Mouse (Mus musculus) limb, embryonic 14.5 days (tissue): Measurements from ENCODE around the gene Mrpl24. TPM values are rescaled to one million over a fixed set of nuclear protein-coding genes. Genes with fewer than 3 reads are reported as not detected.
A peak's percentile ranks its signal among the peaks of the same experiment; 100 is the strongest.

Experiments
- ATAC-seq: fragments of 200-750 bp; cut with Nextera tagmentation; 2 replicates; pipeline ENCODE4 v1.8.0; 2017; ENCODE audit warnings: low read depth, moderate number of reproducible peaks, moderate TSS enrichment; ENCODE audit not compliant: low FRiP score
- DNase-seq: peaks from one replicate; pipeline ENCODE4 v3.0.0-alpha.2; 2015; ENCODE audit warnings: low spot score
- H3K27ac ChIP-seq: fragments of 300-500 bp; sonication (generic); replicated peaks from 2 replicates; pipeline ENCODE4 v1.5.1; 2014; ENCODE audit warnings: low read depth, mild to moderate bottlenecking, low read length, moderate library complexity, mixed read lengths
- H3K27me3 ChIP-seq: fragments of 300-500 bp; sonication (generic); 2 replicates; pipeline ENCODE4 v1.6.1; 2014; ENCODE audit warnings: low read length, mixed read lengths; ENCODE audit not compliant: control insufficient read depth, insufficient read depth
- H3K36me3 ChIP-seq: fragments of 300-500 bp; sonication (generic); 2 replicates; pipeline ENCODE4 v1.6.1; 2014; ENCODE audit warnings: mild to moderate bottlenecking, low read length, moderate library complexity, mixed read lengths; ENCODE audit not compliant: control insufficient read depth, insufficient read depth
- H3K4me1 ChIP-seq: fragments of 300-500 bp; sonication (generic); 2 replicates; pipeline ENCODE4 v1.6.1; 2014; ENCODE audit warnings: antibody characterized with exemption, low read length, mixed read lengths; ENCODE audit not compliant: control insufficient read depth, insufficient read depth
- H3K4me2 ChIP-seq: fragments of 300-500 bp; sonication (generic); replicated peaks from 2 replicates; pipeline ENCODE4 v1.6.1; 2014; ENCODE audit warnings: low read depth, mild to moderate bottlenecking, low read length, moderate library complexity; ENCODE audit not compliant: severe bottlenecking
- H3K4me3 ChIP-seq: fragments of 300-500 bp; sonication (generic); replicated peaks from 2 replicates; pipeline ENCODE4 v1.5.1; 2014; ENCODE audit warnings: low read length
- H3K9ac ChIP-seq: fragments of 300-500 bp; sonication (generic); 2 replicates; pipeline ENCODE4 v1.6.1; 2014; ENCODE audit warnings: mild to moderate bottlenecking, low read depth, low read length, moderate library complexity; ENCODE audit not compliant: severe bottlenecking
- H3K9me3 ChIP-seq: fragments of 300-500 bp; sonication (generic); 2 replicates; pipeline ENCODE4 v1.6.1; 2016; ENCODE audit warnings: low read length; ENCODE audit not compliant: control insufficient read depth
- POLR2A ChIP-seq: fragments of 200-500 bp; IDR thresholded peaks from 2 replicates; pipeline ENCODE4 v1.8.0; 2012; ENCODE audit warnings: inconsistent platforms, mild to moderate bottlenecking, moderate library complexity, borderline replicate concordance; ENCODE audit not compliant: insufficient read depth, insufficient read length; ENCODE audit errors: extremely low read depth
- WGBS: fragments of 180-500 bp; shearing (Covaris S2); extraction: QIAGEN DNeasy Blood & Tissue Kit; methylation state at CpG from one replicate; pipeline ENCODE4 v1.1.7; 2014; 5-methylcytosine and 5-hydroxymethylcytosine counted together
- polyA plus RNA-seq, 2 experiments: library from polyadenylated mRNA; depleted of rRNA in 1 of 2; stranded (reverse) in 1 of 2; unstranded in 1 of 2; fragments of >200 nt; fragmentation: Nextera tagmentation in 1 of 2; extraction: Ambion mirVana in 1 of 2; gene quantifications; 2 replicates each; pipeline versions ENCODE4 v1.2.1 to v1.2.3; 2012 to 2014

Mrpl24 gene
- polyA plus RNA-seq, 2 experiments: 66.2 to 124 TPM

DNA sequence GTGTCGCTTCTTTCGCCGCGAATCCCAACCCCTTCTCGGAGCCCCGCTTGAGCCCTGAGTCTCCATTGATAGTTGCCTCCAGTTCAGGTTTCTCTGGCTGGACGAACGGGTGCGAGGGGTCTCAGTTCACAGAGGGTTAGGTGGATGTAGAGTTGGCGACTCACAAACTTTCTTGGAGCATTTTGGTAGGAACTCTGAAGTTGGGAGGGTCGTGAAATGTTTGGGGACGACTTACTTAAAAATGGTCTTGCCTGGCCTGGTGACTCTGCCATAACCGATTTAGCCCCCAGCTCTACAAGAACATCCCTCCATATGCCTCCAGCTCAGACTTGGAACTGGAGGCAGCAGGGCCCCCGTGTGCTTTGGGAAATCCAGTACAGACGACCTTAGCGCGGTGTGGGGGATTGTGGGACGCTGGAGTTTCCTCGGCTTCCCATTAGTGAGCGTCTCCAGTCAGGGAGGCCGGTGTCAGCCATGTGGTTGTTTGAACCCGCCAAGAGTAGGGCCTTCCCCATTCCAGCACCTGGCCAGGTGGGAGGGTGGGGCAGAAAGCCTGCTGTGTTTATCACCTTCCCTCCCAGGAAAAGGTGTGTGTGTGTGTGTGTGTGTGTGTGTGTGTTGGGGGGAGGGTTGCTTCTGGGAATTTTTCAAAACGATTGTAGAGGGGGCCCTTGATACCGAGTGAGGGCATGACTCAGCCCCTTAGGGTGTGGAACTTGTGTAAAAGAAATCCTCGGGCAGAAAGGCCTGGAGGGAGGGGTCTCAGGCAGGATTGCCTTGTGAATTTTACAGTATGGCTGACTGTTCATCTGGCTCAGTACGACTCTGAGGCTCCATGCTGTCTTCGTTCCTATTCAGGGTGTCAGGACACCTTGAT, 12.1 kb upstream of the Mrpl24 start:
- TF ChIP-seq POLR2A: peak; percentile 34; the same call in 1 of the 2 replicates
- ATAC-seq: no peak
- Histone ChIP-seq H3K4me3 (peak overlapping the region; percentile 79), H3K27me3 (no peaks in the 10 kb centered on the region), H3K9ac (peak overlapping the region; percentile 90), H3K36me3 (no peaks in the 10 kb centered on the region), H3K9me3 (no peaks in the 10 kb centered on the region), H3K4me1 (peaks cover 34% of the 10 kb centered on the region), H3K4me2 (peak overlapping the region; percentile 74), H3K27ac (peak overlapping the region; percentile 96)
- DNase-seq: peak; percentile 49
- WGBS: under 1% methylated on average over 26 of the region's 27 CpGs

DNA sequence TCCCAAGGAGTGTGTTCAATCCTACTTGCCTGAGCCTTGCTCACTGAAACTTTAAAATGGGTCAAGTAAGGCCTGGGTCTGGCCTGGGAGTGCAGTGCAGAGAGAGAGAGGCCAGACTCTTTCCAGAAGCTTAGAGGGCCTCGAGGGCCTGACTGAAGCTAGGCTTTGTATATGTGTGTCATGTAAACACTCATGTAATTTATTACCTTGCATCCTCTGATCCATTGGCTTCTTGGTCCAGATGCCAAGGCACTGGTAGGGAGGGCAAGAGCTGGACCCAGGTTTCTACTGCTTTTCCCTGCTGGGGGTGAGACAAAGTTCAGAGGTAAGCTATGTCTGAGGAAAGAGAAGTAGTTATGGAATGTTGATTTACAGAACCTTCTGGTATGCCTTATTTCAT, 11.4 kb upstream of the Mrpl24 start:
- peak overlapping the region; percentile 90 for H3K9ac ChIP-seq
- H3K9me3 ChIP-seq: no peaks in the 10 kb centered on the region
- ATAC-seq (no peak), DNase-seq (no peak)
- TF ChIP-seq POLR2A: no peak
- whole genome bisulfite sequencing: 0% methylated on average over 1 of the region's 1 CpGs
- peaks cover under 1% of the 10 kb centered on the region for H3K36me3 ChIP-seq
- peaks cover 34% of the 10 kb centered on the region for H3K4me1 ChIP-seq
- H3K27ac ChIP-seq: peak overlapping the region; percentile 96
- H3K4me2 ChIP-seq: peak overlapping the region; percentile 74
- peak overlapping the region; percentile 79 for H3K4me3 ChIP-seq
- H3K27me3 ChIP-seq: no peaks in the 10 kb centered on the region

DNA sequence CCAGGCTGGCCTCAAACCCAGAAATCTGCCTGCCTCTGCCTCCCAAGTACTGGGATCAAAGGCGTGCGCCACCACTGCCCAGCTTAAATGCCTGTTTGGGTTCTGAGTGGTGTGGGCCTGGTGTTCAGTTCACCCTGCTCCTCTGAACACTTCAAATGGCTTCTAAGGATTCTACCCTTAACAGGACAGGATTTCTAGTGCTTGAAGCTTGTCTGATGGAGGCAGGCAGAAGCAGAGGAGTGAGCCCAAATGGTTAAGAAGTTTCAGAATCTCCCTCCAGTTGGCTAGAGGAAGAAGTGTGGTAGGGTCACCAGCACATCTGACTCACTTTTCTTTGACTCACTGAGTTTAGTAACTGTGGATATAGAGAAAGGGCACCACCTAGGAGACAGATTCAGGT, 9.9 kb upstream of the Mrpl24 start:
- Histone ChIP-seq H3K36me3 (peaks cover 15% of the 10 kb centered on the region), H3K9ac (no peak overlapping the region)
- WGBS: 80% methylated on average over 2 of the region's 2 CpGs

DNA sequence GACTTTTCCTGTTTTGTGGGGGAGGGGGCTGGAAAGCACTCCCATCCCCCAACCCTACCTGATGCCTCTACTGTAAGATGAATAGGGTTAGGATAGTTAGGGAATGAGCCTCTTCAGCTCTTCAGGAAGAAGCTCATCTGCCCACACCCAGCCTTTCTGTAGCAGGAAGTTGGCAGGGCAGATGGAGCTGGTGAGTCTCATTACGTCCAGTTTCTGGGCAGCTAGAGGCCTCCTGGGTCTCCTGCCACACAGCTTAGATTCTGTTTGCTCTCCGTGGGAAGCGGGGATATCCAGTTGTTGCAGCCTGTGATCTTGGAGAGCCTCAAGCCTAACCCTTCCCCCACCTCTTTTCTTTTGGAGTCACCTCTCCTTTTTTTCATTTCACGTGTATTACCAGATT, 9.4 kb upstream of the Mrpl24 start:
- Histone ChIP-seq H3K9me3 (no peaks in the 10 kb centered on the region), H3K9ac (0 out of 2 replicates have a peak overlapping the region, but pooled peaks have one; percentile 12), H3K4me3 (peak overlapping the region; percentile 27), H3K27ac (peak overlapping the region; percentile 72), H3K27me3 (no peaks in the 10 kb centered on the region), H3K4me1 (peaks cover 34% of the 10 kb centered on the region), H3K4me2 (peak overlapping the region; percentile 40), H3K36me3 (peaks cover 20% of the 10 kb centered on the region)
- DNase-seq (no peak), ATAC-seq (no peak)
- WGBS: 5% methylated on average over 4 of the region's 4 CpGs
- no peak for TF ChIP-seq POLR2A

More for the DNA sequence above, 9.9 kb upstream of the Mrpl24 start:
- no peak for DNase-seq
- Histone ChIP-seq H3K27me3 (no peaks in the 10 kb centered on the region), H3K9me3 (no peaks in the 10 kb centered on the region), H3K4me3 (0 out of 2 replicates have a peak overlapping the region, but pooled peaks have one; percentile 27), H3K27ac (no peak overlapping the region), H3K4me2 (peak overlapping the region; percentile 40), H3K4me1 (peaks cover 34% of the 10 kb centered on the region)
- no peak for TF ChIP-seq POLR2A
- no peak for ATAC-seq

DNA sequence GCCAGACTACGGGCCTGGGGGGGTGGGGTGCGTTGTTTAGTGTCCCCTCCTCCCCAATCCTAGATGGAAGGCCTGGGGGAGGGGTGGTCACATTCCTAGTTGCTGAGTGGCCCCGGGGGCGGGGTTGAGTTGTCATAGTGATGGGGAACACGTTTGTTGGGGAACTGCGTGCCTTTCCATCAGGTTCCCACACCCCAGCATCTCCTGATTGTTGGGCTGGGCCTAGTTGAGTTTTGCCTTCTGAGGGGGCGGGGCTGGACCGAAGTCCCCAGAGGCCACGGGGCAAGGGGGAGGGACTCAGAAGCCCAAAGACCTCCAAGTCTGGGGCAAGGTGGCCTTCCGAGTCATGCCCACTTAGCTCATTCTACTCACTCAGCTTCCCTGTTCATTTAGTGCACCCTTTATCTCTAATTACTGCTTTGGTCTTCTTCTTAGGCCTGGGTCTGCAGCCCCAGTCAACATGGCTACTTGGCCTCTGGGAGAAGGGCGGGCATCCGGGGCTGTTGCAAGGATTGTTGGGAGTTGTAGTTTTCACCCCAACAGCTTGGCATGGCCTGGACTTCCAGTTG, 8.6 kb upstream of the Mrpl24 start:
- 7% methylated on average over 12 of the region's 12 CpGs for WGBS
- Histone ChIP-seq H3K9me3 (no peaks in the 10 kb centered on the region), H3K4me3 (peak overlapping the region; percentile 27), H3K36me3 (peaks cover 26% of the 10 kb centered on the region), H3K4me1 (peaks cover 34% of the 10 kb centered on the region), H3K9ac (no peak overlapping the region), H3K4me2 (peak overlapping the region; percentile 40), H3K27ac (peak overlapping the region; percentile 72), H3K27me3 (no peaks in the 10 kb centered on the region)
- DNase-seq: peak; percentile 85
- TF ChIP-seq POLR2A: no peak
- ATAC-seq: peak; percentile 13; the same call in 1 of the 2 replicates
